Mouse (Mus musculus): ENCODE results near the gene Tln2. TPM values are rescaled to one million over a fixed set of nuclear protein-coding genes. Genes with fewer than 3 reads are reported as not detected.

The Tln2 gene
- polyA plus RNA-seq, 1 experiment from 2014 or later, result 37.9 TPM

GRCm38 (mm10) chr9:67495350-67495749, 64.2 kb downstream of the Tln2 start:
- Histone ChIP-seq H3K9ac (ENCODE audit: low read depth, low read length) (no peak overlapping the region), H3K27ac (ENCODE audit: low read depth, low read length) (no peak overlapping the region; the same call in 1 of the 2 replicates), H3K4me2 (ENCODE audit: low read length) (no peak overlapping the region), H3K4me1 (ENCODE audit: control insufficient read depth, insufficient read depth, low read depth, low read length) (peaks cover 18% of the 10 kb centered on the region), H3K9me3 (ENCODE audit: control insufficient read depth, low read length) (no peaks in the 10 kb centered on the region), H3K4me3 (ENCODE audit: low read length) (no peak overlapping the region), H3K27me3 (replicated peaks; ENCODE audit: control insufficient read depth, insufficient read depth, low read length) (no peaks in the 10 kb centered on the region), H3K36me3 (ENCODE audit: control insufficient read depth, insufficient read depth, low read length) (no peaks in the 10 kb centered on the region)
- 45% methylated on average over 3 of the region's 3 CpGs for WGBS
- peak; percentile 54; the same call in 1 of the 2 replicates for ATAC-seq

DNA sequence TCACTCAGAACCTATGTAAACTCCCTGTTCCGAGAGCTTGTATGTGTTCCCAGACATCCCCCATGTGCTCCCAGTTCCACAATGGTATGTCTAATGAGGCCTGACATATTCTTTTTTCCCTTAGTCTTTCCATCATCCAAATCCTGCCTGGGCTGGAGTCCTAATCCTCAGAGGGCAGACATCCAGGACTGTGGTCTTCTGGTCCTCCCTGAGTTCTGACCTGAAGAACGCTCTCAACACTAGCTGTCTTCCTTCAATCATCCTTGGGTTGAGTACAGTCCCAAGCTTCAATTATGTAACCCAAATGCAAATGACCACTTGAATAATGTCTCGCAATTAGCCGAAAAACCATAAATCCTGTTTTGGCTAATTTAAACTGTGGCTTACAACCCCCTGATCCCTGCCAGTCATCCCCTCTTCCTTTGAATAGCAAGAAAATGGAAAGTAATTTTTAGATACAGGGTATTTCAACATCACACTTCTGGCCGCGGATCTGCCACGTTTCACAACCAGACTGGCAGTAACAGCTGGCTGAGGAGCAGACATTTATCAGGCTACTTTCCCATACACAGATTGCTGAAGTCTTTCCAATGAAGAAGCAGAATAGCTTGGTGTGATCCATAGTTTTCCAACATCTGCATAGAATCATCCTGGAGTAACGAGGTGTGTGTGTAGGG, 65.5 kb downstream of the Tln2 start:
- Histone ChIP-seq H3K4me2 (ENCODE audit: low read length) (no peak overlapping the region), H3K36me3 (ENCODE audit: control insufficient read depth, insufficient read depth, low read length) (no peaks in the 10 kb centered on the region), H3K4me1 (ENCODE audit: control insufficient read depth, insufficient read depth, low read depth, low read length) (peaks cover 18% of the 10 kb centered on the region), H3K4me3 (ENCODE audit: low read length) (no peak overlapping the region), H3K27ac (ENCODE audit: low read depth, low read length) (no peak overlapping the region), H3K27me3 (replicated peaks; ENCODE audit: control insufficient read depth, insufficient read depth, low read length) (no peaks in the 10 kb centered on the region), H3K9ac (ENCODE audit: low read depth, low read length) (no peak overlapping the region), H3K9me3 (ENCODE audit: control insufficient read depth, low read length) (no peaks in the 10 kb centered on the region)
- 88% methylated on average over 8 of the region's 8 CpGs for WGBS
- ATAC-seq, result no peak

DNA sequence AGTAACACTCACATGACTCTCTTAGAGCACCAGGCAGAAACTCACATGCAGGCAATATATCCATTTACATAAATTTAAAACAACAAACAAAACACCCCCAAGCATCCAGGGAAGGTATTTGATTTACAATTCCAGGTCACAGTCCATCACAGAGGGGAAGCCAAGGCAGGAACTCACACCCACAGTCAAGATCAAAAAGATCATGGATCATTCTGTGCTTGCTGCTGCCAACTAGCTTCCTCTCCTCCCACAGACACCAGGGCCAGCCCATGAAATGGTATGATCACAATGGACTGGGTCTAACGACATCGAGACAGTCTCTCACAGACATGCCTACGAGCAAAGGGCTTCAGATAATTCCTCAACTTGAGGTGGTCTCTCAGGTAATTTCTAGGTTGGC, 70.1 kb downstream of the Tln2 start:
- Histone ChIP-seq H3K36me3 (ENCODE audit: control insufficient read depth, insufficient read depth, low read length) (no peaks in the 10 kb centered on the region), H3K4me1 (ENCODE audit: control insufficient read depth, insufficient read depth, low read depth, low read length) (no peaks in the 10 kb centered on the region), H3K27ac (ENCODE audit: low read depth, low read length) (no peak overlapping the region), H3K9ac (ENCODE audit: low read depth, low read length) (no peak overlapping the region), H3K9me3 (ENCODE audit: control insufficient read depth, low read length) (no peaks in the 10 kb centered on the region), H3K4me3 (ENCODE audit: low read length) (no peak overlapping the region), H3K4me2 (ENCODE audit: low read length) (no peak overlapping the region), H3K27me3 (replicated peaks; ENCODE audit: control insufficient read depth, insufficient read depth, low read length) (no peaks in the 10 kb centered on the region)
- WGBS, result 81% methylated on average over 3 of the region's 3 CpGs
- no peak for ATAC-seq

- H3K9ac ChIP-seq (ENCODE audit: low read depth, low read length), result no peak overlapping the region
- H3K27me3 ChIP-seq (replicated peaks; ENCODE audit: control insufficient read depth, insufficient read depth, low read length), result no peaks in the 10 kb centered on the region
- no peaks in the 10 kb centered on the region for H3K4me1 ChIP-seq (ENCODE audit: control insufficient read depth, insufficient read depth, low read depth, low read length)
- no peak overlapping the region for H3K27ac ChIP-seq (ENCODE audit: low read depth, low read length)
- no peak overlapping the region for H3K4me2 ChIP-seq (ENCODE audit: low read length)
- H3K4me3 ChIP-seq (ENCODE audit: low read length), result no peak overlapping the region
- H3K36me3 ChIP-seq (ENCODE audit: control insufficient read depth, insufficient read depth, low read length), result no peaks in the 10 kb centered on the region
- no peak for ATAC-seq
- no peaks in the 10 kb centered on the region for H3K9me3 ChIP-seq (ENCODE audit: control insufficient read depth, low read length)
- 84% methylated on average over 5 of the region's 5 CpGs for WGBS
Measured at GRCm38 (mm10) chr9:67486621-67487020, 72.9 kb downstream of the Tln2 start.

GRCm38 (mm10) chr9:67485169-67486072, 74.1 kb downstream of the Tln2 start:
- Histone ChIP-seq H3K4me3 (ENCODE audit: low read length) (no peak overlapping the region), H3K27me3 (replicated peaks; ENCODE audit: control insufficient read depth, insufficient read depth, low read length) (no peaks in the 10 kb centered on the region), H3K9me3 (ENCODE audit: control insufficient read depth, low read length) (no peaks in the 10 kb centered on the region), H3K4me2 (ENCODE audit: low read length) (no peak overlapping the region), H3K27ac (ENCODE audit: low read depth, low read length) (no peak overlapping the region), H3K4me1 (ENCODE audit: control insufficient read depth, insufficient read depth, low read depth, low read length) (no peaks in the 10 kb centered on the region), H3K9ac (ENCODE audit: low read depth, low read length) (no peak overlapping the region), H3K36me3 (ENCODE audit: control insufficient read depth, insufficient read depth, low read length) (no peaks in the 10 kb centered on the region)
- WGBS, result 85% methylated on average over 15 of the region's 15 CpGs
- no peak for ATAC-seq

DNA sequence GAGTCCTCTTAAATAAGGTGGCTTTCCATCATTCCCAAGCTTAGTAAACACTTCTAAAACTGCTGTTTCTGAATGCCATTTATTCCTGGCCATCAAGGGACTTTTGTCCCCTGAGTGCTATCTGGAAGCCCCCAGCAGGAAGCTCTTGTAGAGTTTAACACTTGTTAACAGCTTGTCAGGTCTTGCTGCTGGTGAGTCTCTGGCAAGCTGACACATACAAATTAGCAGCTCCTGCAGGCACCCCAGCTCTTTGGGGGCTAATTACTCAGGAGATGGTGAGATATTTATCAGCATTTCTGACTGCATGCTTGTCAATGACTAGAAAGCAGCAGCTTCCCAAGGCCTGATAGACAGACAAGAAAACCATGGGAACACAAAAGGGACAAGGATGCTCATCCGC, 77.2 kb downstream of the Tln2 start:
- H3K27me3 ChIP-seq (replicated peaks; ENCODE audit: control insufficient read depth, insufficient read depth, low read length), result no peaks in the 10 kb centered on the region
- no peaks in the 10 kb centered on the region for H3K4me1 ChIP-seq (ENCODE audit: control insufficient read depth, insufficient read depth, low read depth, low read length)
- no peak overlapping the region for H3K4me2 ChIP-seq (ENCODE audit: low read length)
- H3K4me3 ChIP-seq (ENCODE audit: low read length), result no peak overlapping the region
- H3K9ac ChIP-seq (ENCODE audit: low read depth, low read length), result no peak overlapping the region
- no peaks in the 10 kb centered on the region for H3K9me3 ChIP-seq (ENCODE audit: control insufficient read depth, low read length)
- no peaks in the 10 kb centered on the region for H3K36me3 ChIP-seq (ENCODE audit: control insufficient read depth, insufficient read depth, low read length)
- ATAC-seq, result no peak
- H3K27ac ChIP-seq (ENCODE audit: low read depth, low read length), result no peak overlapping the region
- WGBS, result 75% methylated on average over 1 of the region's 1 CpGs

- H3K4me3 ChIP-seq (ENCODE audit: low read length), result no peak overlapping the region
- no peak for ATAC-seq
- H3K4me2 ChIP-seq (ENCODE audit: low read length), result no peak overlapping the region
- H3K27me3 ChIP-seq (replicated peaks; ENCODE audit: control insufficient read depth, insufficient read depth, low read length), result no peaks in the 10 kb centered on the region
- no peak overlapping the region for H3K9ac ChIP-seq (ENCODE audit: low read depth, low read length)
- H3K9me3 ChIP-seq (ENCODE audit: control insufficient read depth, low read length), result no peaks in the 10 kb centered on the region
- no peaks in the 10 kb centered on the region for H3K4me1 ChIP-seq (ENCODE audit: control insufficient read depth, insufficient read depth, low read depth, low read length)
- no peaks in the 10 kb centered on the region for H3K36me3 ChIP-seq (ENCODE audit: control insufficient read depth, insufficient read depth, low read length)
- WGBS, result 63% methylated on average over 1 of the region's 1 CpGs
- no peak overlapping the region for H3K27ac ChIP-seq (ENCODE audit: low read depth, low read length)
Measured at GRCm38 (mm10) chr9:67481851-67482250, 77.7 kb downstream of the Tln2 start.

- H3K4me1 ChIP-seq (ENCODE audit: control insufficient read depth, insufficient read depth, low read depth, low read length), result no peaks in the 10 kb centered on the region
- H3K9ac ChIP-seq (ENCODE audit: low read depth, low read length), result no peak overlapping the region
- H3K4me3 ChIP-seq (ENCODE audit: low read length), result no peak overlapping the region
- no peak overlapping the region for H3K4me2 ChIP-seq (ENCODE audit: low read length)
- no peaks in the 10 kb centered on the region for H3K36me3 ChIP-seq (ENCODE audit: control insufficient read depth, insufficient read depth, low read length)
- WGBS, result 70% methylated on average over 3 of the region's 3 CpGs
- no peaks in the 10 kb centered on the region for H3K9me3 ChIP-seq (ENCODE audit: control insufficient read depth, low read length)
- no peak for ATAC-seq
- no peaks in the 10 kb centered on the region for H3K27me3 ChIP-seq (replicated peaks; ENCODE audit: control insufficient read depth, insufficient read depth, low read length)
- no peak overlapping the region for H3K27ac ChIP-seq (ENCODE audit: low read depth, low read length)
Measured at GRCm38 (mm10) chr9:67477445-67477844, 82.1 kb downstream of the Tln2 start.

DNA sequence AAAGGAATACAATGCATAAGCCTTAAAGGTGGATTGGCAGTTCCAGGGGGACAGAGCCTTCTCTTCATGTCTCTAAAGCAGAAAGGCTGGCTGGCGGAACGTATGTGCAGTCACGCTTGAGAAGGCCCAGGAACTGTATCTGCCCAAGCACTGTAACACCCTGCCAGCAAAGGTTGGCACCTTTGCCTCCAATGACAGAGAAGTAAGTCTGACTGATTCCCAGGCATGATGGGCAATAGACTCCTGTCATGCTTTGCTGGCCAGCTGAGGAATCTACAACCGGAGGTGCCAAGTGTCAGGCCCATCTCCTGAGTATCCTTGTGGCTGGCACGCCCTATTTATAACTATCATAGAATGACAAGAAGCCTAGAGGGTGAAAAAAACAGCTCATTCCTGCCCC, 83.3 kb downstream of the Tln2 start:
- ATAC-seq, result no peak
- WGBS, result 91% methylated on average over 5 of the region's 5 CpGs
- no peaks in the 10 kb centered on the region for H3K27me3 ChIP-seq (replicated peaks; ENCODE audit: control insufficient read depth, insufficient read depth, low read length)
- H3K9ac ChIP-seq (ENCODE audit: low read depth, low read length), result no peak overlapping the region
- no peaks in the 10 kb centered on the region for H3K9me3 ChIP-seq (ENCODE audit: control insufficient read depth, low read length)
- H3K4me1 ChIP-seq (ENCODE audit: control insufficient read depth, insufficient read depth, low read depth, low read length), result no peaks in the 10 kb centered on the region
- no peaks in the 10 kb centered on the region for H3K36me3 ChIP-seq (ENCODE audit: control insufficient read depth, insufficient read depth, low read length)
- no peak overlapping the region for H3K4me3 ChIP-seq (ENCODE audit: low read length)
- no peak overlapping the region for H3K4me2 ChIP-seq (ENCODE audit: low read length)
- no peak overlapping the region for H3K27ac ChIP-seq (ENCODE audit: low read depth, low read length)
